Mouse (Mus musculus) NIH3T3 (cell line): ENCODE measurements around the gene Arrdc4.

ENCODE experiments used
- DNase-seq: peaks from one replicate; pipeline ENCODE4 v3.0.0-alpha.2; 2012; ENCODE audit warnings: low read depth

Arrdc4 gene

DNA sequence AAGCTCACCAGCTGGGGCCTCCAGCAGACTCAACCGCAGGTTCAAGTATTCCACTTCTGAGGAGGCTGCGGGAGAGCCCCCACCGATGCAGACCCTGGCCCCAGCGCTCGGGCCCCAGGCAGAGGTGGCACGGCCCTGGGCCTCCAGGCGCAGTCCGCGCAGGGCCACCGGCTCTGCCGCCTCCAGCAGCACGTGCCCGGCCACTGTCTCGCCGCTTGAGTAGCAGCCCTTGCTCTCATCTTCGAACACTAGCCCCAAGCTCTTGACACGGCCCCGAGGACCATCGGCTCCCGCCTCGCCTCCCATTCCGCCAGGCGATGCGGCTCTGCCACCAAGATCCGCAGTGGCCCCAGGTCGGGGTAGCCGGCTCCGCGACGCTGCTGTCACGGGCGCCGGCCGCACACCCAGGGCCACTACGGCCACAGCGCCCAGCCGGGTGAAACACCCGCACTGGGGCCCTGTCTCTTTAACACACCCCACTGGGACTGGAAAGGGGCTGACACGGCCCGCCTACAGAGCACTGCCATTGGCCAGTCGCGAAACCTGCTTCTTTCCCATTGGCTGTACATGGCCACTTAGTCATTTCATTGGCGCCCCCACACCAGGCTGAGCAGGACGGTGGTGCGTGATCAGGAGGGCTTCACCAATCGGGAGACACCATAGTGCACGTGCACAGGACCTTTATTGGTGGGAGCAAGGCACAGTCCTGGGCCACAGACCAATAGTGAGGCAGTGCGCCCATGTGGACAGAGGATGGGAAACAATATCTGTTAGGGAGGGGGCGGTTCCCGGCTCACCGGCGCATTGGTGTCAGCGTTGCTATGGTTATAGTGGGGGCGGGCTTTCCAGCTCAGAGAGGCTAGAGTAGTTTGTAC lies at the start of gene Arrdc4:
Arrdc4 (minus strand) TSS at position 481 of the 875 bp plus-strand sequence.
- peak; percentile 97 for DNase-seq

DNA sequence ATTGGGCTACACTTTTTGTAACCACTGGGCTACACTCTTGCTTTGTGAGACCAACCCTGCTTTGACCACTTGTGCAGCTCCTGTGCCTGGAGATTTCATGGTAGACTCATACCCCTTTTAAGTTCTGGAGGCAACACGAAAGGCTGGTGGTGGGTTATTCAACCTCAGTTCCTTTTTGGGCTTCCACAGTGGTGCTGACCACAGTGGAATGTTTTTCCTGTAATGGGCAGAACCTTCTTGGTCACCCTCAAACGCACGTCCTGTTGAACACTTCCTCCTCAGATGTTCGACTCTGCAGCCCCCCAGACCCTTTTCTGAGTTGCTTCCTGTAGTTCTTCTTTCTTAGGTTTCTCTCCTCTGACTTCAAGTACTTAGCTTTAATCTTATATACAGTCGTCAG lies 46.5 kb upstream of the Arrdc4 start:
- no peak for DNase-seq

DNA sequence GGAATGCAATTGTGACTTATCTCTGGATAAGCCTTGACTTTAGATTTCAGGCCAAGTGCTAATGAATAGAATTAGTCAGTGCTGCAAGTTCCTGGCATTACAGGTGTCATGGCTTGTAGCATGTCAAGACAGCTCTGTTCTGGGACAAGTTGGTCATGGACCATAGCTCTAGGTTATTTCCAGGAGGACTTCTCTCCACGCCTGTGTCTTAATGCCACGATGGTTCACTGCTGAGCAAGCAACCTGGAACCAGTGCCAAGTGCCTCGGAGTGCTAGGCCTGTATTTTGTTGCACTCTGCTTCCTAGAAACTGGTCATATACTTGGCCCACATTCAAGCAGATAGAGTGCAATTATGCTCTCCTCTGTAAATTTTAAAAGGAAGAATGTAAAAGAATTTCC lies 39.7 kb upstream of the Arrdc4 start:
- DNase-seq = peak; percentile 11

DNA sequence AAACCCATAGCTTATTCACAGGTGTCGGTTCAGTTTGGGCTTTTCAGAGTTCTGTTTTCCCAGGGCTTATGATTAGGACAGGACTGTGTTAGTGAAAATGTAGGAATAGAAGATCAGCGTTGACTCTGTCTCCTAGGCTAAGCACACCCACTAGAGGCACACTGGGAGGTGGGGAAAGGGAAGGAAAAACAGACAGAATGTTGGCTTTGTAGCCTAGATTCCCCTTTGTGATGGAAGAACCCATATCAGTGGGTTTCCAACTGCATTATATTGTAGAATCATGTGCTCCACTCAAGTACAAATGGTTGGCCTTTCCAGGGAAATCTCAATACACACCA lies 22.7 kb upstream of the Arrdc4 start:
- DNase-seq = no peak

DNA sequence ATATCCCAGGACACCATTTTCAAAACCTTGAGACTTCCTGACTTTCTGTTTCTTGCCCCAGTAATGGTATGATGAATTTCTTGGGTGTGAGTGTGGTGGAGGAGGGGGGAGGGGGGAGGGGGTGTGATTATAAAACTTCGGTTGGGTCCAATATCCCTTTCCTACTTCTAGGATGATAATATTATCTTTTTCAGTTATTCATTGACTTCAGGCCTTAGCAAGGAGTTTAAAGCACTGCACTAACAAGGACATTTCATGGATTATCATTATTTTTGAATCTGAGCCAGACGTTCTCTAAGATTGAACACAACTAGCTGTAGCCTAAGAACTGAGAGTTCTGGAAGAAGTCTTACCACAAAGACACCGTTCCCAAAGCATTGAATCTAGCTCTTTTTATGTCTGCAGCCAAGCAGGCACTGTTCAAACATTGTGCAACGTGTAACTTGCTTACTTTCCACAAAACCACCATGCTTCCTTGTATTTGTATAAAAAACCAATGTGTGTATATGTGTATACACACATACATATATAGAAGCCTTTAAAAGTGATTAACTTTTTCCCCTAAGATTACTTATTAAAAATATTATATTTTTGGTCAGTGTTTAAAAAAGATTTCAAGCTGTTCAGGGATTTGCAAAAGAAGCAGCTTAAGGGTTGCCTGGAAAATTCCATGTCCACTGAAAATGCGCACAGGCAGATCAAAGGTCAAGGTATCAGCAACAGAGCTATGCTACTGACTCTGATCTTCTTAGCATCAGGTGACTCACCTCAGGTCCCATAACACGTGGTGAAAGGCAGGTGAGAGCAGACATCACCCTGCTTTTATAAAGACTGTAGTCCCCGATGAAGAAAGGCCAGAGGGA lies 22.1 kb upstream of the Arrdc4 start:
- DNase-seq = no peak

DNA sequence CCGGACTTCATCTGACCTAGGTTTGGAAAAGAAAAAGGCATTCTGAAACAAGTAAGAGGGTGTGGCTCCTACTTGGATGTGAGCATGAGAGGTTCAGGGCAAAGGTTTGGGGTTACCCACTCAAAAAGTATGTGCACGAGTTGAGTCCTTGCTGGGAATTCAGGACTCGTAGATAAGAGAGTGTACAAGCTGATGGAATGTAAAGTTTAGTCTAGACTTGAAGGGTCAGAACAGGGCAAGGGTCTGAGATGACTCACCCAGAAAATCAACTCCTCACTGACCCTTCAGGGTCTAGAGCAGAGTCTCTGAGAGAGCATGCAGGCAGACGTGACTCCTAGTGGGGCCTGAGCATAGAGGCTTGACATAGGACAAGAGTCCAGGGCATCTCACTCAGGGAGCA lies 16.9 kb upstream of the Arrdc4 start:
- DNase-seq = no peak

DNA sequence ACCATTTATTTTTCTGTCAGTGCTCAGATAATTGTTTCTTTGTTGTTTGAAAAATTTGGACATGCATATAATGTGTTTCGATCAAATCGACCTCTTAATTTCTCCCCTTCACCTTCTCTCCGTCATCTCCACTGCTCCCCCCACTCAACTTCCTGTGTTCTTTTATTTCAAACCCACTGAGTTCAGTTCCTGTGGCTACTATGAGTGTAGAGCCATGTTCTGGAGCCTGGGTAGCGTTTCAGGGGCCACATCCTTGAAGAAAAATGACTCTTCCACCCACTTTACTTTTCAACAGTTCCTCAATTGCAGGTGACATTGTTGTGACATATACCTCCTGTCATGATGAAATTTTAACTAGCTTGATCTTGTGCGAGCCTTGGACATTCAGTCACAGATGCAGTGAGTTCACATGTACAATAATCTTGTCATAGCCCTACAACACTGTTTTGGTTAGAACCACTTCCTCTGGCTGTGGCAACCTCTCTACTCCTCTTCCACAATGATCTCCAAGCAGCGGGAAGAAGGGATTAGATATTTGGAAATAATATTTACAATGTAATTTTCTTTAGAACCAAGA lies 10.2 kb upstream of the Arrdc4 start:
- no peak for DNase-seq

DNA sequence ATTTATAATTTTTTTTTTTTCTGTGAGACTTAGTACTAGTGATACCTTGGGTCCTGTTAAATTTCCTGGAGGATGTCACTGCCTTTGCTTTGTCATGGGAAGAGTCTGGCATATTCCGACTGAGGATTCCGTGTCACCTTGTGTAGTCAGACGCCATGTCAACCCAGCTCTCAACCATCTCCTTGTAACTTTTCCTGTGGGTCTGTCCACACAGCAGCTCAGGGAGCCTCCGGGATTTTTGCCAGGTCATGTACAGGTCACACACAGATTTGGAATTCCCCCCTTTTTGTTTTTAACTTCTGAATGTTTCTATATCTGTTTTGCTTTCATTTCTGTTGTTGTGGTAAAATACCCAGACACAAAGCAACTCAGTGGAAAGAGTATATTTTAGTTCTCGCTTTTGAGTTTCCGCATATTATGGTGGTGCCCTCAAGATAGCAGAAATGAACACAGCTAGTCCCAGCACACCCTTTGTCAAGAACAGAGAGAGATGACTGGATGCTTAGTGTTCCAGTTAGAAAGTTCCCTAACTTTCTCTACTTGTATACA lies 7.7 kb upstream of the Arrdc4 start:
- no peak for DNase-seq

DNA sequence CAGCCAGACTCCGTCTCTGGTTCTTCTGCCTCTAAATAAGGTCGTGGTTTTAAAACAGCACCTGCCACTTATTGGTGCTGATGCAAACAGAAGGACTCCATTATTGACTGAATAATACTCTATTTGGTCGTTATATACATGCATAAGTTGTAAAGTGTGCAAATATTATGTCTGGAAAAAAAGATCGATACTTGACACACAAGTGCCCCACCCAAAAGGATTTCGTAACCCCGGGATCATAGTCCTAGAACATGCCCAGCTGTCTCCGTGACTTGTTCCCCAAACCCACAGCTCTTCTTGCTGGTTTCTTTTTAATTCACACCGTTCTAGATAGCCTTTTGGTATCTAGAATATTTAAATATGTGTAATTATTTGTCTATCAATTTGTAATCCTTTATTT lies 878 bp upstream of the Arrdc4 start:
- DNase-seq = no peak

DNA sequence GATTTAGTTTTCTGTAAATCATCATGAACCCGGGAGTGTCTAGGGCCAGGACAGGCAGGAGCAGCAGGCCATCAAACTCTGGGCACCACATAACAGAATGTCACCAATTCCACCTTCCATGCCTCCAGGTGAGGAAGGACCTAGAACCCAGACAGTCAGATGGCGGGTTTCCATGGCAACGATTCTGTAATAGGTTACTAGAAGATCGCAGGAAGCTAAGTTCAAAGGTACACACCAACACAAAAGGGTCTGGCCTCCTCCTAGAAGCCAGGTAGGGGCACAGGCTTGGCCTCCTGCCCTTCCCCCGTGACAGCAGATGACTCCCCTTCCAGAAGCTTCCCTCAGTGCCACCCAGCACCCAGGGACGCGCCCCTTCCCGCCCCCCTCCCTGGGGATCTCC lies 680 bp downstream of the Arrdc4 start:
- DNase-seq = peak; percentile 53

DNA sequence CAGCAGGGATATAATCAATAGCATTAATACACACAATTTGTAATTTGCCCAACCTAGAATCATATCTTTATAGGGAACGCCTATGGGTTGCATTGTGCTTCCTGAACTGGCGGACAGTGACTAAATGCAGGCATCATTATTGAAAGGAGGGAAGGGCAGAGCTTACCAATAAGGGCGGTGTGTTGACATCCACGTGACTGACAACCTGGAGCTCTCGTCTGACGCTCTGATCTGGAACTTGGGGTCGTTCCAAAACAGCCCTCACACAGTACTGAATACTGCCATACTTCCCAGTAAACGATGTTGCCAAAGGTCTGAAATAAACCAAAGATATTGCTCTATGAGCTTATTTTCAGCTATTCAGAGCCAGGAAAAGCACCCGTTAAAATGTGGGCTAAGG lies 4.4 kb downstream of the Arrdc4 start:
- DNase-seq = no peak

DNA sequence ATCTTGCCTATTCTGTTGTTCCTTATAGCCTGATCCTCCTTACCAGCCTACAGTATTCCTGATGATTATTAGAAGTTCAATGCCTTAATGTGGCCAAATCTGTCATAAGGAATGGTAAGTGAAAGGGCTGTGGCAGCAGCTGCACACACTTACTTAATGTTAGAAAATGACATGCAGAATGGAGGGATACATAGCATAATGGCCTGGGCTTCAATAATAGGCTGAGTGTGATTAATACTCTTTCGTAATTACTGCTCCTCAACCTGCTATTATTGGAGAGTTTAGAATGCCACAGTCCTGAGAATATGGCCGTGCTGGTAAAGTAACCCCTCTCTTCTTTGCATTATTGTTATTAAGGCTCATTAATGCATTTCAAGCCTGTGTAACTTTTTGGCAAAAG lies 4.8 kb downstream of the Arrdc4 start:
- DNase-seq = no peak

DNA sequence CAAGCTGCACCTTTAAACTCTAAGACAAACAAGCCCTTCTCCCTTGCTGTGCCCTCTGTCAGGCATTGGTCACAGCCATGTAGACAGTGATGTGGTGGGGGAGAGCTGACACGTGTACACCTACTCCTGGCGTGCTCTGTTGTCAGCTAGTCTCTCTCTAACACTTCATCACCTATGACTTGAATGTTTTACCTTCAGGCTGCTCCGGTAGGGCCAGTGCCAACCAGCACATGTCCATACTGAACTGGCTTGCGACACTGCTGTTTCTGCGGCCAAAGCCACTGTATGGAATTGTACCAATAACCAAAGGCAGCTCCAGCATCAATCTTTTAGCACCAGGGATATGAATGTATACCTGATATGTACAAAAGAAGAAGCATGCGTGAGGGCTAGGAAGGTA lies 8.3 kb downstream of the Arrdc4 start:
- DNase-seq = no peak

DNA sequence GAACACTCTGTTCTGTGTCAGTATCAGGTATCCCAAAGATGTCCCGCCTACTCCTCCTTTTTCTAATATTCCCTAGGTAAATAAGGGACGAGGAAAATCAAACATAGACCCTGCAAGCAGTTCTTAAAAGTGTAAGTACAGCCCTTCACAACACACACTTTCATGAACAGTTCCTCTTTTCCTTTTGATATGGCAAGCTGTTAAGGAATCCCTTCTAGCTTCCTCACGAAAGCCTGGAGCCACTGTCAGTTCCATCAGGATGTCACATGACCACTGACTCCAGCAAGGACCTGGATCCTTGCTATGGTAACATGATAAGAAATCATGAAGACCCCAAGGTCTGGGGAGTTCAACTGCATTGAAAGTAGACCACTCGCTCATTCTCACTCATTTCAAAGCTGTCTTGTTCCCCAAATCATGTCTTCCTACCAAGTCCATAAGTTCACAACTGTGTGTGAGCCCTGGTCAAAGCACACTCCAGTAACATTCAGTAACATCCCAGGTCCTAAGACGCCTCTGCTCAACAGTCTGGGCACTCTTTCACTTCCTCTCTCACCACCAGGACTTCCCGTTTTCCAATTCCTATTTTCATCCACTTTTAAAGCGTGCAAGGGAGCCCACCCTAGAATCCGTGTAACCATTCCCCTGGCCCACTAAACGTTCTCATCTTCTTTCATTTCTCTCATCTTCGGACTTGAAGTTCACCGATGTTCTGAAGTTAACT lies 10.2 kb downstream of the Arrdc4 start:
- DNase-seq = no peak

DNA sequence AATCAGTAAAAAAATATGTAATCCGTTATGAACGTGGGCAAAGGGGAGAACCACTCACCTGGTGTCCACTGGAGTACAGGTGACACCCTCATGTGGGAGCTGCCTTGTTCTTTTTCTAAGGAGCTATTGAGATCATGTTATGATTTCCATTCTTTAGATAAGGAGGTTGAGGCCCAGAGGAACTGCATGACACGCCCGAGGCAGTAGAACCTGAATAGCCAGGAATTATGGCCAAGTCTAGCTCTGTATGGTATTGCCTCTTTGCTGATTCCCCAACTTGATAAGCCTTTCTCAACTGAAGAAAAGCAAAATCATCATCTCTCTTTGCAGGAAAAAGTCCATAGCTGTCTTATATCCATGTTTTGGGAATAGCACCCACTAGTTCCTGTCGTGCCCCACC lies 22.7 kb downstream of the Arrdc4 start:
- no peak for DNase-seq

DNA sequence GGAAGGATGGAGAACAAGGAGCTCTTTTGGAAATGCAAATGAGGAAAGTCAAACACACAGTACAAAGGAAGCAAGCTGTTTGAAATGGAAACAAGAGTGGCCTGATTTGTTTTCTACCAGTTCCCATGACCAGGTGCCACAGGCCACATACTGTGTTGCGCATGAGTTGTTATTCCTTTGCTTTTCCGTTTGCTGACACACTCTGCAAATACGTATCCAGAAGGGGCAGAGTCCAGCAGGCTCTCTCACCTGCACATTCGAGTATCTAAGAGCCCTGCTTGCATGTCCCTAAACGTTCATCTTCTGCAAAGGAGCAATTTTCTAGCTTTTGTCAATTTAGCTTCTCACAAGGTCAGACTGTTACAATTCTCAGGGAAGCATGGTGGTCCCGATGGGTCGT lies 24.3 kb downstream of the Arrdc4 start:
- DNase-seq = no peak

DNA sequence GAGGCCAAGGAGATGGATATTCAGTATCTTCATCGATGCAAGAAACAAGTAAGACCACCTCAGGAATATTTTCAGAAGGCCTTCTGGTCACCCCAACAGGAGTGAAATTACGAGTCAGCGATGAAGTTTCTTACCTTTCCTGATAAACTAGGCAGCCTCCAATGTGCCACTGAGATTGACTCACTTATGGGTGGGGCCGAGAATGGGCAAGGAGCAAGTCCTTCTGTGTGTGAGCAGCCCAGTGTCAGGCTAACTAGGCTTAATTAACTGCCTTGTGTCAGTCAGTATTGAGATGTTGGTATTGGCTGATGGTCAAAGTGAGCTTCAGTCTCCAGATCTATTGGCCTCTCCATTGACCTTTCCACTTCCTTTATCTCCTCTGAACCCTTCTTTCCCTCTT lies 27.5 kb downstream of the Arrdc4 start:
- no peak for DNase-seq

DNA sequence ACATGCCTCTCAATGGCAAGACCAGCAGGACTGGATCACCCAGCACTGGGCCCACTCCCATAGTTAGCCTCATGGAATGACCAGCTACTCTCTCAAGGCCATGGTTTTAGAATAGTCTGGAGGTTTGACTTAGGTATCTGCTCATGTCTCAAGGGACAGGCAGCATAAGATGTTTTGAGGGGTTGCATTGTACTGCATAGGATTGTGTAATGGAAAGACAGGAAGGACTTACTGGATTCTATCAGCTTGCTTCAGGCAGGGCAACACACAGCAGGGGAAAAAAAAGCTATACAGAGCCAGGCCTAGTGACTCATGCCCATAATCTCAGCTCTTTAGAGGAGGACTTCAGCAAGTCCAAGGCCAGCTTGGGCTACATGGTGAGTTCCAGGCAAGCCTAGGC lies 31.1 kb downstream of the Arrdc4 start:
- DNase-seq = peak; percentile 31

DNA sequence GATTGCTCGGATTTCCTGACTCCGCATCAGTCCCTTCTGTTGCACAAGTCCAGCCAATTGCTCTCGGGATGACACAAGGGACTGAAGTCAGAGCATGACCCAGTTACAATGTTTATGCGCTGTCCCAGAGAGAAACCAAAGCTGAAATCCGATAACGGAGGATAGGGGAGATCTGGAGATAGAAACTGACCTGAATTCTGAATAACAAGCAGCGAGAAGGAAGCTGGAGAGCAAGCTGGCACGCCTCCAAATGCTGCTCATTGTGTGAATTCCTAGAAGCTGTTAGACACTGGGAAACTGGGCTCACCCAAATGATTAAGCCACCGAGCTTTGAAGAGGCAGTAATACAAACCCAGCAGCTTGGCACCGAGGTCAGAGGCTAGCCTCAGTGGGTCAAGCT lies 31.5 kb downstream of the Arrdc4 start:
- peak; percentile 50 for DNase-seq

DNA sequence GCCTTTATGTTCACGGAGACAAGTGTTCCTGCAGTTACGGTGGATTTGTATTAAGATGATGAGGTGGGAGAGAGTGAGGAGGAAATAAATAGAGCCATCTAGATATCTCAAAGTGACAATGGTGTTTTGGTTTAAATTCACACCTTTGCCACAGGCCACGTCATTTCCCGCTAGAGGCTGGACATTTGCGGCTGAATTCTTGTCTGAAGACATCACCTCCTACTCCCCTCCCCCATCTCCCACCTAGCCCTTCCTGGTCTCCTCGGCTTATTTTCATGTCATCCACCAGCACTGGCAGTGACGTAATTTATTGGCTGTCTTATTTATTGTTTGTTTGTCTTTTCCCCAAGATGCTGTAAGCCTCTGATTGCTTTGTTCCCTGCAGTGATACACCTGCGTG lies 32.1 kb downstream of the Arrdc4 start:
- no peak for DNase-seq

DNA sequence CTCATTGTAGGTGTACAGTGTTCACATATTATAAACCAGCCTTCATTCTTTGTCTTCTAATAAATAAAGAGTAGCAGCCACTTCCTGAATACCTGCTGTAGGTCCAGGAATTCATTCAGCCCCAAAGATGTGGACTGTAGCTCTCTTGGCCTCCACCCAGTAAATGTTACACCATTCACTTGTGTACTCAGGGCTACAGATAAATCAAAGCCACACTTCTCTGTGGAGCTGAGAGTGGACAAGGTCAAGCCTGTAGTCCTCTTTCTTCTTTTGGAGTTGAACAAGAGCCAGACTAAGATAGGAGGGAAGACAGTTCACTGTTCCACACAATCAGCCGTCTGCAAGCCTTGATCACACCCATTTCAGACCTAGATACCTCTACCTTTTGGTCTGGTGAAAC lies 36.1 kb downstream of the Arrdc4 start:
- peak; percentile 11 for DNase-seq

DNA sequence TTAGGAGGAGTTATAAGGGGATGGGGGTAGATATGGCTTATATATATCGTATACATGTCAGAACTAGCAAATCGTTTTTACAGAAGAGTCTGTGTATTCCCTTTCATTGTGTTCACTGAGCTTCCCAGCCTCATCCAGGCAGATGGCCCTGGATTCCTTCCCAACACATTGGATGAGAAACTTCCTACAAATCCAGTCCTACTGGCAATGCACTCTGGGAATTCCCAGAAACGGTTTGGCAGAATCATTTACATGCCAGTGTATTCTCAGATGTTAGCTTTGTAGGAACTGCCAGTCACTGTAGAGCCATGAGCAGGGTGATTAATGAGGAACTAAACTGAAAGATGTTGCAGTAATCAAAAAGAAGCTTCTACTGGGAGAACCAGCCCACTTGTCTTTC lies 36.6 kb downstream of the Arrdc4 start:
- peak; percentile 16 for DNase-seq
